Mouse (Mus musculus) kidney, postnatal 14 days (tissue): ENCODE data around the gene Ly6c2.
"Not testable (repeated sequence)": the region's sequence is repeated elsewhere in the genome, so short reads cannot be mapped to it uniquely, and the experiment has no call there.

Source experiments
- DNase-seq: peaks from one replicate; pipeline ENCODE4 v3.0.0; 2022; ENCODE audit warnings: mixed read lengths

Gene Ly6c2

DNA sequence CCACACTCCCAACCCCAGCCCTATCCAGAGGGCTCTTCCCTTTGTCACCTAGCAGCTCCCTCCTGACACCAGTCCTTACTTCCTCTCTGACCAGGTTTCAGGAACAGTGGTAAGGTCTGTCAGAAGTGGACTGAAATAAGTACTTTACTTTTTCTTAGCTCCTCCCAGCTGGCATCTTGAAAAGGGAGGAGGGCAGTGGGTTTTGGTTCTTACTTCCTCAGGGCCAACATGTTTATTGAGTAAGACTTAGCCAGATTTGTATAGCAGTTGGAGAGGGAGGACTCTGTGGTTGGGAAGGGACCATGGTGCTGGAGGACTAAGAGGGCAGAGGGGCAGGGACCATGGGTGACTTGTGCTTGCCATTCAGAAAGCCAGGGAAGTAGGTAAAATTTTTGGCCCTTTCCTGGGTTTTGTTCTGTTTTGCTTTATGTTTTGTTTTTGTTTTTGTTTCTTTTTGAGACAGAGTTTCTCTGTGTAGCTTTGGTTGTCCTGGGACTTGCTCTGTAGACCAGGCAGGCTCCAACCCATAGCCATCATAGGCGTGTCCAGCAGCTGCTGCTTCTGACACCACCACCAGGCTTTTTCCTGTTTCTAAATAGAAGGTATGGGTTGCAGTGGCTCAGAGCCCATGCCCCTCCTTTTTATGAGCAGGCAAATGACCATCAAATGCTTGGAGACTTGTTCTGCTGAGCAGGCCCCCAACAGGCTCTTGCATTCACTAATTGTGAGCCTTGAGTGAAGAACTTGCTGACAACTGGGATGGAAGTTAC, at the start of gene Ly6c2:
TSS of gene Ly6c2 (minus strand) at position 110 of the 770 bp plus-strand sequence.
- not testable (repeated sequence) for DNase-seq

DNA sequence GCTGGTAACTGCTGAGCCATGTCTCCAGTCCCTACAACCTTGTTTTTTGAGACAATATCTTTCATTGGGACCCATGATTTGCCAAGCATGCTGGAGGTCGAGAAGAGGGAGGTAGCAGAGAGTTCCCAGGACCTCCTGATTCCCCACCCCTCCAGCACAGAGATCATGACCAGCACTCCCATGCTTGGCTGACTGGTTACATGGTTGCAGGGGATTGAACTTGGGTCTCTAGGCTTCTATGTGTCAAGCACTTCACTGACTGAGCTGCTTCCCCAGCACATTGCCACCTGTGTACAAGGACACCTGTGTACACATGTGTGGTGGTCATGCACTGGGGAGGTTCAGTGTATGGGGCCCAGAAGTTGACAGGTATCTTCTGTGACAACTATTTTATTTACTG, 45.9 kb upstream of the Ly6c2 start:
- DNase-seq = no peak

- no peak for DNase-seq
These were observed 43.2 kb upstream of the Ly6c2 start, which contains the start of gene Ly6g for GRCm38 (mm10) chr15:75154940-75155339. Gene Ly6g, plus strand, starts transcription at chr15:75155240.

- no peak for DNase-seq
These were observed 41.3 kb upstream of the Ly6c2 start for GRCm38 (mm10) chr15:75153087-75153486.

- peak; percentile 2 for DNase-seq
These were observed 32.0 kb upstream of the Ly6c2 start for GRCm38 (mm10) chr15:75143735-75144134.

DNA sequence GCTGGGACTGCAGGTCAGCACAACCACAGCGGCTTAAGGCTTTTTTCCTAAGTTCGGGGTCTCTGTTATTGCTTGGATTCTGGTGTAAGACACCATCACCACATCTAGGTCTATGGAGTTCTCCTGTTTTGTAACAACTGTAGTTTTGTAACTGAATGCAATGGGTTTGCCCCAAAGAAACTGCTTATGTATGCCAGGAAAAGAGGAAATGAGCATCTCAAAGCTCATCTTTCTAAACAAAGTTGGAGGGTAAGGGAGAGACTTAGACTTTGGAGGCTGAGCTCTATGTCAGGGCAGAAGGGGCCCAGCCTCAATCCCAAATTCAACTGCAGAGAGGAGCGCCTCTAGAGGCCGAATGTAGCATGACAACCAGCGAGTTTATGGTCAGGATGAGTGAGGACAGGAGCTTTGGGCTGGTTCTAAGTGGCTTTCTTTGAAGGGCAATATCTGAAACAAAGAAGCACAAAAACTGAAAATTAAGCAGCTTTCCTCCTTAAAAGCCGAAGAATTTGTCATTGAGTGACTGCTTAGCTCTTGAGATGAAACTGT, 30.1 kb upstream of the Ly6c2 start:
- peak; percentile 20 for DNase-seq

DNA sequence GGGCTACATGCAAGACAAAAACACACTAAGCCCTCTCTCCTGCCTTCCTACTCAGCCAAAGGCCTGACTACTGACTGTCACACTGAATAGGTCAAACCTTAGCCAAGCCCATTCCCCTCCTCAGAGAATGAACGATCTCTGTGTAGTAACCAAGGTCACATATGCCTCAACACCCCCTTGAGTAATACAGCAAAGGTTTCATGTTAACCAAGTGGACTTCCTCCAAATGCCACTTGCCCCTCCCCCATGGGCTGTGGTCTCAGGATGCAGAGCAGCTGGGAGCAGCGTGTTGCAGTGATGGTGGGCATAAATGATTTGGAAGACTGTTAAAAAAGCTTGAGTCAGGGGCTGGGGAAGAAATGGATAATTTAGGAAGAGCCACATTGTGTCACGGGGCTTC, 26.0 kb upstream of the Ly6c2 start:
- DNase-seq = not testable (repeated sequence)

- not testable (repeated sequence) for DNase-seq
These were observed 23.5 kb upstream of the Ly6c2 start for GRCm38 (mm10) chr15:75135090-75135783.

- DNase-seq = peak; percentile 2
These were observed 20.6 kb upstream of the Ly6c2 start for GRCm38 (mm10) chr15:75132346-75132745.

- DNase-seq = peak; percentile 5
These were observed 8.3 kb upstream of the Ly6c2 start for GRCm38 (mm10) chr15:75120066-75120465.

GRCm38 (mm10) chr15:75118742-75119141, 7.0 kb upstream of the Ly6c2 start:
- DNase-seq = peak; percentile 21

- not testable (repeated sequence) for DNase-seq
These were observed 5.7 kb upstream of the Ly6c2 start for GRCm38 (mm10) chr15:75117481-75117880.

DNA sequence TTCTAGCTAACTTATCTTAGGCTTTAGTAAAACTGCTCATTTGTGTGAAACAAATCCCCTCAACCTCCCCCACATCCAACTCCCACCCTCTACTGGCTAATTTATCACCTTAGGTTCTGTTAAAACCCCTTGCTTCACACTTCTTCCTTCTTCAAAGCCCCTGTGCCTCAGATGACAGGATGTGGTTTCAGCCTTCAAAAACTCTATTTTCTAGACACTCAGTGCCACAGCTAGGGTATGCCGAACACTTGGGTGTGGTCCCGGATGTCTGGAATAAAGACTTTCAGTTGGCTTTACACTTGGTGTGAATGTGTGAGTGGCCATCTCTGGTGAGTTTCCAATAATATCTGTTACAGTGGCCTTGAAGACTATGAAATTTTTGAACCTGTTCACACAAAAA, 4.8 kb upstream of the Ly6c2 start:
- no peak for DNase-seq

DNA sequence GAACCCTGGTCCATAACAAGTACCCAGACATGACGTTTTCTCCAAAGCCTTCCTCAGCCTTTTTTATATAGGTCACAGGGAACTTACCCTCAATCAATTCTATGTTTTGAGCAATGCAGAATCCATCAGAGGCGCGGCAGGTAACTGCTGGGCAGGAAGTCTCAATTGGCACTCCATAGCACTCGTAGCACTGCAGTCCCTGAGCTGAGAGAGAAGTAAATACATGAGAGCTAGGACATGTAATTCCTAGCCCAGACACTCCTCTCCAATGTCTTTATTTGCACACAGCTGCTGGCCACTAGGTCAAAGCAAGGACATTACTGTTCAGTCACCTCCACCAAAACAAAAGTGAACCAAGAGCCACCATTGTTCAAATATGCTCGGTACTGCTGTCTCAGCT, 1.3 kb downstream of the Ly6c2 start:
- not testable (repeated sequence) for DNase-seq

DNA sequence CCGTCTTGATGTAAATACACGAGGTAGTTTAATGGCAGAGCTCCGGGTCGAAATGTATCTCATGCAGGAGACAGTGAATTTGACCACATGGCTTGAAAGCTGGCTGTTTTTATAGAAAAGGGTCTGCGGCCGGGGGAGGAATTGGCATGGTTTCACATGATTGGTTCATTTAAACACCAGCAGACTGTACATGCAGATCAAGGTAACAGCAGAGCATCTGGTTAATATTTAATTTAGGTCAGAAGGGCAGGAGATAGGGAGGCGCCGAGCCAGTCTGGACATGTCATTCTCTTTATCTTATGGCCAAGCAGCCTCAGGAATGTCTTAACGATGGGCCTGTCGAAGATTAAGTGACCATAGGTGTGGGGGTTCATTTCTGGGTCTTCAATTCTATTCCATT, 12.5 kb downstream of the Ly6c2 start:
- no peak for DNase-seq

DNA sequence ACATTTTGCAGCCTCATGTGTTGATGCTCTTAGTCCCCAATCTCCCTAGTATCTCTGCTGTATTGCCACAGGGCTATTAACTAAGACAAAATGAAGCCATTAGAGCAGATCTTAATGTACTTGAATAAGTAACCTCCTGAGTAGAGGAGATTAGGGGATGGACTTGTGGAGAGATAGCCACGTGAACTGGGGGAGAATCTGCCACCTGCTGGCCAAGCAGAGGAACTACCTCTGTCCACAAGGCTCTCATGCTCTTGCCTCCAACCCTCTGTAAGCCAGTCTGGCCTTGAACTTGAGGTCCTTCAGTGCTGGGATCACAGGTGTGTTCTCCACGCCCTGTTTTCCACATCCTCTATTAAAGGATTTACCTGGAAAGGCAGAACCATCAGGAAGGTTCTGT, 23.7 kb downstream of the Ly6c2 start:
- peak; percentile 28 for DNase-seq

GRCm38 (mm10) chr15:75069965-75070364, 41.8 kb downstream of the Ly6c2 start:
- no peak for DNase-seq

DNA sequence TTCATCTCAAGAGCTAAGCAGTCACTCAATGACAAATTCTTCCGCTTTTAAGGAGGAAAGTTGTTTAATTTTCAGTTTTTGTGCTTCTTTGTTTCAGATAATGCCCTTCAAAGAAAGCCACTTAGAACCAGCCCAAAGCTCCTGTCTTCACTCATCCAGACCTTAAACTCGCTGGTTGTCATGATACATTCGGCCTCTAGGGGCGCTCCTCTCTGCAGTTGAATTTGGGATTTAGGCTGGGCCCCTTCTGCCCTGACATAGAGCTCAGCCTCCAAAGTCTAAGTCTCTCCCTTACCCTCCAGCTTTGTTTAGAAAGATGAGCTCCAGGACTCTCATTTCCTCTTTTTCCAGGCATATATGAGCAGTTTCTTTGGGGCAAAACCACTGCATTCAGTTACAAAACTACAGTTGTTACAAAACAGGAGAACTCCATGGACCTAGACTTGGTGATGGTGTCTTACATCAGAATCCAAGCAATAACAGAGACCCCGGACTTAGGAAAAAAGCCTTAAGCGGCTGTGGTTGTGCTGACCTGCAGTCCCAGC, 49.7 kb downstream of the Ly6c2 start:
- peak; percentile 63 for DNase-seq

GRCm38 (mm10) chr15:75060505-75060904, 51.3 kb downstream of the Ly6c2 start:
- DNase-seq = peak; percentile 42
